Mouse (Mus musculus): ENCODE data around the gene 1500009C09Rik.

1500009C09Rik gene

GRCm38 (mm10) chr15:82308416-82308815, 56.2 kb downstream of the 1500009C09Rik start:
- DNase-seq (ENCODE audit: low read depth, low spot score) = no peak

Measured in embryo, embryonic 11.5 days (tissue).